Mouse (Mus musculus) neural tube, embryonic 11.5 days (tissue): ENCODE data around the gene Hoxc4. TPM values are rescaled to one million over a fixed set of nuclear protein-coding genes. Genes with fewer than 3 reads are reported as not detected.

ENCODE experiments used
- ATAC-seq: fragments of 200-750 bp; cut with Nextera tagmentation; 2 replicates; pipeline ENCODE4 v1.8.0; 2017; ENCODE audit warnings: moderate number of reproducible peaks, mild to moderate bottlenecking, moderate TSS enrichment, moderate library complexity; ENCODE audit not compliant: insufficient read depth, low FRiP score, low TSS enrichment
- DNase-seq: peaks from one replicate; pipeline ENCODE4 v3.0.0-alpha.2; 2015; ENCODE audit warnings: low spot score
- H3K27ac ChIP-seq: fragments of 300-500 bp; sonication (generic); 2 replicates; pipeline ENCODE4 v1.5.1; 2014; ENCODE audit warnings: low read depth, mild to moderate bottlenecking, low read length
- H3K27me3 ChIP-seq: fragments of 300-500 bp; sonication (generic); 2 replicates; pipeline ENCODE4 v1.6.1; 2014; ENCODE audit warnings: mild to moderate bottlenecking, low read length, mixed read lengths; ENCODE audit not compliant: control insufficient read depth, insufficient read depth
- H3K36me3 ChIP-seq: fragments of 300-500 bp; sonication (generic); 2 replicates; pipeline ENCODE4 v1.6.1; 2014; ENCODE audit warnings: mild to moderate bottlenecking, low read length, moderate library complexity, mixed read lengths; ENCODE audit not compliant: control insufficient read depth, insufficient read depth
- H3K4me1 ChIP-seq: fragments of 300-500 bp; sonication (generic); 2 replicates; pipeline ENCODE4 v1.6.1; 2014; ENCODE audit warnings: low read length, mixed read lengths; ENCODE audit not compliant: control insufficient read depth, insufficient read depth
- H3K4me2 ChIP-seq: fragments of 300-500 bp; sonication (generic); 2 replicates; pipeline ENCODE4 v1.6.1; 2014; ENCODE audit warnings: low read depth, mild to moderate bottlenecking, moderate library complexity
- H3K4me3 ChIP-seq: fragments of 300-500 bp; sonication (generic); 2 replicates; pipeline ENCODE4 v1.5.1; 2014; ENCODE audit warnings: low read depth, low read length
- H3K9ac ChIP-seq: fragments of 300-500 bp; sonication (generic); 2 replicates; pipeline ENCODE4 v1.6.1; 2014; ENCODE audit warnings: mild to moderate bottlenecking, low read length
- H3K9me3 ChIP-seq: fragments of 300-500 bp; sonication (generic); 2 replicates; pipeline ENCODE4 v1.6.1; 2016; ENCODE audit warnings: low read length; ENCODE audit not compliant: control insufficient read depth
- WGBS: fragments of 180-500 bp; shearing (Covaris S2); extraction: QIAGEN DNeasy Blood & Tissue Kit; methylation state at CpG from one replicate; pipeline ENCODE4 v1.1.7; 2014; 5-methylcytosine and 5-hydroxymethylcytosine counted together
- polyA plus RNA-seq: library from polyadenylated mRNA; unstranded; fragments of >200 nt; fragmentation: Nextera tagmentation; extraction: Ambion mirVana; gene quantifications from 2 replicates; pipeline ENCODE4 v1.2.1, GENCODE M21; 2014

Hoxc4 gene
- polyA plus RNA-seq, 1 experiment from 2014 or later, result 67.3 TPM

- Histone ChIP-seq H3K27me3 (no peaks in the 10 kb centered on the region), H3K4me2 (peak overlapping the region; percentile 99), H3K27ac (peak overlapping the region; percentile 99), H3K36me3 (no peaks in the 10 kb centered on the region), H3K4me3 (peak overlapping the region; percentile 64), H3K9ac (peak overlapping the region; percentile 95), H3K4me1 (peaks cover 59% of the 10 kb centered on the region), H3K9me3 (no peaks in the 10 kb centered on the region)
- ATAC-seq, result no peak
- DNase-seq, result peak; percentile 67
- WGBS, result 1% methylated on average over 24 of the region's 24 CpGs
Measured at GRCm38 (mm10) chr15:103034043-103034806, 15.5 kb downstream of the Hoxc4 start.

GRCm38 (mm10) chr15:103034807-103035547 lies 16.2 kb downstream of the Hoxc4 start:
- Histone ChIP-seq H3K9ac (peak overlapping the region; percentile 95), H3K9me3 (no peaks in the 10 kb centered on the region), H3K4me3 (peak overlapping the region; percentile 64), H3K27me3 (no peaks in the 10 kb centered on the region), H3K4me1 (peaks cover 61% of the 10 kb centered on the region), H3K36me3 (no peaks in the 10 kb centered on the region), H3K27ac (peak overlapping the region; percentile 99), H3K4me2 (peak overlapping the region; percentile 99)
- DNase-seq (peak; percentile 75), ATAC-seq (peak; percentile 82)
- WGBS, result under 1% methylated on average over 33 of the region's 34 CpGs

- H3K4me3 ChIP-seq, result peak overlapping the region; percentile 64
- ATAC-seq (peak; percentile 13), DNase-seq (peak; percentile 71)
- peak overlapping the region; percentile 99 for H3K27ac ChIP-seq
- H3K27me3 ChIP-seq, result no peaks in the 10 kb centered on the region
- H3K9me3 ChIP-seq, result no peaks in the 10 kb centered on the region
- H3K9ac ChIP-seq, result peak overlapping the region; percentile 95
- no peaks in the 10 kb centered on the region for H3K36me3 ChIP-seq
- H3K4me1 ChIP-seq, result peaks cover 58% of the 10 kb centered on the region
- WGBS, result under 1% methylated on average over 14 of the region's 14 CpGs
- H3K4me2 ChIP-seq, result peak overlapping the region; percentile 99
Measured at GRCm38 (mm10) chr15:103035548-103035881, 16.8 kb downstream of the Hoxc4 start.

GRCm38 (mm10) chr15:103037579-103037978 lies 18.8 kb downstream of the Hoxc4 start:
- peak overlapping the region; percentile 99 for H3K4me2 ChIP-seq
- H3K4me3 ChIP-seq, result peak overlapping the region; percentile 64
- no peaks in the 10 kb centered on the region for H3K27me3 ChIP-seq
- peak overlapping the region; percentile 99 for H3K27ac ChIP-seq
- 16% methylated on average over 1 of the region's 1 CpGs for WGBS
- H3K36me3 ChIP-seq, result no peaks in the 10 kb centered on the region
- H3K9ac ChIP-seq, result peak overlapping the region; percentile 95
- DNase-seq (no peak), ATAC-seq (no peak)
- peaks cover 64% of the 10 kb centered on the region for H3K4me1 ChIP-seq
- H3K9me3 ChIP-seq, result no peaks in the 10 kb centered on the region

- Histone ChIP-seq H3K27me3 (no peaks in the 10 kb centered on the region), H3K9ac (peak overlapping the region; percentile 95), H3K4me1 (peaks cover 67% of the 10 kb centered on the region), H3K9me3 (no peaks in the 10 kb centered on the region), H3K4me3 (peak overlapping the region; percentile 64), H3K27ac (peak overlapping the region; percentile 99), H3K4me2 (peak overlapping the region; percentile 99), H3K36me3 (no peaks in the 10 kb centered on the region)
- 3% methylated on average over 10 of the region's 10 CpGs for WGBS
- ATAC-seq (peak; percentile 40), DNase-seq (peak; percentile 82)
Measured at GRCm38 (mm10) chr15:103038701-103039480, 20.2 kb downstream of the Hoxc4 start.

GRCm38 (mm10) chr15:103039609-103040008 lies 20.9 kb downstream of the Hoxc4 start:
- H3K9ac ChIP-seq, result peak overlapping the region; percentile 95
- 2% methylated on average over 3 of the region's 3 CpGs for WGBS
- peak; percentile 42 for DNase-seq

GRCm38 (mm10) chr15:103040601-103041000 lies 21.9 kb downstream of the Hoxc4 start:
- no peaks in the 10 kb centered on the region for H3K9me3 ChIP-seq
- peak; percentile 18 for DNase-seq
- peak overlapping the region; percentile 99 for H3K27ac ChIP-seq
- peaks cover 62% of the 10 kb centered on the region for H3K4me1 ChIP-seq
- 5% methylated on average over 12 of the region's 12 CpGs for WGBS
- no peak for ATAC-seq
- H3K27me3 ChIP-seq, result no peaks in the 10 kb centered on the region
- peak overlapping the region; percentile 95 for H3K9ac ChIP-seq
- H3K36me3 ChIP-seq, result no peaks in the 10 kb centered on the region
- H3K4me2 ChIP-seq, result peak overlapping the region; percentile 99
- H3K4me3 ChIP-seq, result peak overlapping the region; percentile 64

More at GRCm38 (mm10) chr15:103039609-103040008, 20.9 kb downstream of the Hoxc4 start:
- Histone ChIP-seq H3K27ac (peak overlapping the region; percentile 99), H3K36me3 (no peaks in the 10 kb centered on the region), H3K4me2 (peak overlapping the region; percentile 99), H3K9me3 (no peaks in the 10 kb centered on the region), H3K4me3 (peak overlapping the region; percentile 64), H3K27me3 (no peaks in the 10 kb centered on the region), H3K4me1 (peaks cover 64% of the 10 kb centered on the region)
- no peak for ATAC-seq

- Histone ChIP-seq H3K27ac (peak overlapping the region; percentile 99), H3K9ac (peak overlapping the region; percentile 95), H3K4me2 (peak overlapping the region; percentile 99), H3K27me3 (no peaks in the 10 kb centered on the region), H3K4me3 (peak overlapping the region; percentile 64), H3K9me3 (no peaks in the 10 kb centered on the region), H3K4me1 (peaks cover 62% of the 10 kb centered on the region), H3K36me3 (no peaks in the 10 kb centered on the region)
- ATAC-seq (no peak), DNase-seq (peak; percentile 13)
- 9% methylated on average over 5 of the region's 5 CpGs for WGBS
Measured at GRCm38 (mm10) chr15:103041613-103042012, 22.9 kb downstream of the Hoxc4 start.
